Mouse (Mus musculus) forebrain, postnatal 0 days (tissue): ENCODE results near the gene Socs4. TPM values are rescaled to one million over a fixed set of nuclear protein-coding genes. Genes with fewer than 3 reads are reported as not detected.

Experiments used
- ATAC-seq: fragments of 200-750 bp; cut with Nextera tagmentation; 2 replicates; pipeline ENCODE4 v1.8.0; 2017; ENCODE audit warnings: mild to moderate bottlenecking, moderate library complexity
- DNase-seq: peaks from one replicate; pipeline ENCODE4 v3.0.0-alpha.2; 2015
- H3K27ac ChIP-seq: fragments of 300-500 bp; sonication (generic); 2 replicates; pipeline ENCODE4 v1.5.1; 2014; ENCODE audit warnings: low read depth, mild to moderate bottlenecking, antibody characterized with exemption, low read length, moderate library complexity, mixed read lengths
- H3K27me3 ChIP-seq: fragments of 300-500 bp; sonication (generic); 2 replicates; pipeline ENCODE4 v1.6.1; 2014; ENCODE audit warnings: mild to moderate bottlenecking, low read length, mixed read lengths; ENCODE audit not compliant: insufficient read depth
- H3K36me3 ChIP-seq: fragments of 300-500 bp; sonication (generic); 2 replicates; pipeline ENCODE4 v1.6.1; 2014; ENCODE audit warnings: mild to moderate bottlenecking, moderate library complexity; ENCODE audit not compliant: insufficient read depth
- H3K4me1 ChIP-seq: fragments of 300-500 bp; sonication (generic); 2 replicates; pipeline ENCODE4 v1.6.1; 2014; ENCODE audit warnings: antibody characterized with exemption; ENCODE audit not compliant: insufficient read depth
- H3K4me2 ChIP-seq: fragments of 300-500 bp; sonication (generic); 2 replicates; pipeline ENCODE4 v1.6.1; 2014; ENCODE audit warnings: low read depth, mild to moderate bottlenecking, moderate library complexity
- H3K4me3 ChIP-seq: fragments of 300-500 bp; sonication (generic); 2 replicates; pipeline ENCODE4 v1.5.1; 2014; ENCODE audit warnings: low read depth, low read length, mixed read lengths
- H3K9ac ChIP-seq: fragments of 300-500 bp; sonication (generic); 2 replicates; pipeline ENCODE4 v1.6.1; 2014; ENCODE audit warnings: mild to moderate bottlenecking
- H3K9me3 ChIP-seq: fragments of 300-500 bp; sonication (generic); 2 replicates; pipeline ENCODE4 v1.6.1; 2016; ENCODE audit warnings: low read length
- CTCF ChIP-seq: sonication (generic); IDR thresholded peaks from 2 replicates; pipeline ENCODE4 v1.5.1; 2016; ENCODE audit warnings: antibody characterized with exemption, control low read depth, low read depth
- WGBS: fragments of 180-500 bp; shearing (Covaris S2); extraction: QIAGEN DNeasy Blood & Tissue Kit; methylation state at CpG from one replicate; pipeline ENCODE4 v1.1.7; 2014; 5-methylcytosine and 5-hydroxymethylcytosine counted together
- polyA plus RNA-seq: library from polyadenylated mRNA; unstranded; fragments of >200 nt; fragmentation: Nextera tagmentation; extraction: Ambion mirVana; gene quantifications from 2 replicates; pipeline ENCODE4 v1.2.1, GENCODE M21; 2015
- total RNA-seq: library from RNA; depleted of rRNA; stranded (reverse); fragments of >200 nt; gene quantifications from 2 replicates; pipeline ENCODE4 v1.2.3, GENCODE M21; 2014; rRNA removed

Gene Socs4
- total RNA-seq: 5.8 and 8.2 TPM in 2 replicates
- polyA plus RNA-seq: 2.3 and 2.4 TPM in 2 replicates

DNA sequence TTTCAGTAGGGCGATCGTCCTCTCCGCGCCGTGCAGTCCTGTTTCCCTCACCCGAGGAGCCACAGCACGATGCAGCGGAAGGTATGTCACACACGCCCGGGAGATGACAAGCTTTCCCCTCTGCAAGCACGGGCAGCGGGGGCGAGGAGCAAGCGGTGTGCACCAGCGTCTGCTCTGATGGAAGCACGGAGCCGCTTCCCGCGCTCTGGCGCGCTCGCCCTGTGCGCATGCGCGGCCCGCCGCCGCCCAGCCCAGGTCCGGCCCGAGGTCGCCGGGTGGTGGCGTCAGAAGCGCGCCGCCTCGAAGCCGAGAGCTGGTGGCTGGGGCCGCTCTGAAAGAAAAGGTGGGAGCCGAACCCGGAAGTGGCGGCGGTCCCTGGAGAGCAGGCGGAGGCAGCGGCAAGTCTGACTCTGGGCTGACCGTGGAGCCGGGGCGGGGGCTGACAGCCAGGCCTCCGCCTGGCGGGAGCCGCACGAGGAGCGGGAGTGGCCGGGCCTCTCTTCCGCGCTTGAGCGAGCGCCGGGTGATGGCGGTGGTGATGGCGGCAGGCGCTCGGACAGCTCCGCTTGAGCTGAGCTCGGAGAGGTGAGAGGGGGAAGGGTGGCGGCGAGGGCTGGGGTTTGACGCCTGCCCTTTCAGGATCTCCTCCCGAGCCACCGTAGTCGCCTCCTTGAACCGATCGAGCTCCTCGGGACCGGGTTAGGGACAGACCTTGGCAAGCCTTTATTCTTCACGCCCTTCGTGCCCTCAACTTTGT lies at the start of gene Socs4, which contains the start of gene Wdhd1:
TSS of gene Socs4 (plus strand) at position 295 of the 757 bp plus-strand sequence.
TSS of gene Wdhd1 (minus strand) at position 221 of the 757 bp plus-strand sequence.
- H3K36me3 ChIP-seq: no peaks in the 10 kb centered on the region
- ATAC-seq (peak; percentile 98), DNase-seq (peak; percentile 94)
- whole genome bisulfite sequencing: 3% methylated on average over 77 of the region's 77 CpGs
- no peaks in the 10 kb centered on the region for H3K9me3 ChIP-seq
- peak within 1 kb of the TSS; percentile 85 for H3K9ac ChIP-seq
- H3K4me1 ChIP-seq: 0 out of 2 replicates have a peak, but pooled peaks cover 3% of the 10 kb centered on the region
- TF ChIP-seq CTCF: peak; percentile 1; the same call in 1 of the 2 replicates
- peak within 1 kb of the TSS; percentile 87 for H3K27ac ChIP-seq
- no peaks in the 10 kb centered on the region for H3K27me3 ChIP-seq
- H3K4me2 ChIP-seq: peak within 1 kb of the TSS; percentile 71
- peak within 1 kb of the TSS; percentile 95 for H3K4me3 ChIP-seq

DNA sequence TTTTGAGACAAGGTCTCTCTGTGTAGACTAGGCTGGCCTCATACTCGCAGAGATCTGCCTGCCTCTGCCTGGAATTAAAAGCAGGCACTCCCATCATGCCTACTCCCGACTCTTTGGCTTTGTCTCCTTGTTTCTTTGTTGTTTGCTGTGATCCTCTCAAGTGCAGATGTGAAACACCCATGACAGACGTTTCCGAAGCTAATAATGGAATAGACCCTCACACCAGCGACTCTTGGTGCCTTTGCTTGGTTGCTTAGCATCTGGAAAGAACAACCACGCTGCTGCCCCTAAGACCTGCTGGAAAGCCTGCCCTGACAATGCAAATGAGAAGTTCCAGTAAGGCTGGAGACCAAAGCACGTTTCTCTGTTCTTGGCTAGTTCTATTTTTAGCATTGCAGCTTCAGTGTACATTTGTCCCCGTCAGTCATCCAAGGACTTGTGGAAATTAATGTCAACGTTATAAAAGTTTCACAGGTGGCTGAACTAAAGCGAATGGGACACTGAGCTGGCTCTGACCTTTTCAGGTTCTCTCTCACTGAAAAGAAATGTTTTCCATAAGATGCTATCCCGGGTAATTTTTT lies 46.8 kb upstream of the Socs4 start:
- ATAC-seq (no peak), DNase-seq (no peak)
- Histone ChIP-seq H3K4me2 (no peak overlapping the region), H3K9ac (no peak overlapping the region), H3K36me3 (no peaks in the 10 kb centered on the region), H3K4me1 (no peaks in the 10 kb centered on the region), H3K9me3 (no peaks in the 10 kb centered on the region; the same call in 1 of the 2 replicates), H3K27ac (no peak overlapping the region), H3K27me3 (no peaks in the 10 kb centered on the region), H3K4me3 (no peak overlapping the region)
- 79% methylated on average over 11 of the region's 11 CpGs for WGBS
- TF ChIP-seq CTCF: no peak

- no peaks in the 10 kb centered on the region; the same call in 1 of the 2 replicates for H3K9me3 ChIP-seq
- 79% methylated on average over 2 of the region's 2 CpGs for WGBS
- H3K4me2 ChIP-seq: no peak overlapping the region
- no peaks in the 10 kb centered on the region for H3K27me3 ChIP-seq
- ATAC-seq (no peak), DNase-seq (no peak)
- no peaks in the 10 kb centered on the region for H3K36me3 ChIP-seq
- H3K4me3 ChIP-seq: no peak overlapping the region
- no peak for TF ChIP-seq CTCF
- H3K27ac ChIP-seq: no peak overlapping the region
- H3K4me1 ChIP-seq: no peaks in the 10 kb centered on the region
- no peak overlapping the region for H3K9ac ChIP-seq
Observed at GRCm38 (mm10) chr14:47233602-47234001, 43.1 kb upstream of the Socs4 start.

DNA sequence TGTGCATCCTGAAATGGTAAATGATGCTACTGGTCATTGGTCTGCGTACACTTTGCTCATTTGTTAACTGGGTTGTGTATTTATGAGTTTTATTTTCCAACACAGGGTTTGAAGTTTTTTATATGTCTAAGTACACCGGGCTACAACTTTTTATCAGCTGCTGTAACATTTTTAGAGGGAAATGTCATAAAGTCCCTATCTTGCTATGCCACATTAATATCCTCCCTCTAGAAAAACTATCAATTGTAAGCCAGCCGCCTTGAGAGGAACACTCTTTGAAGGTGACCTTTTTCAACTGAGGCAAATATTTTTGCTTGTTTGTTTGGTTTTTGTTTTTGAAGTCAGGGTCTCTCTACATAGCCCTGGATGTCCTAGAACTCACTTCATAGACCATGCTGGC lies 42.7 kb upstream of the Socs4 start:
- WGBS: 93% methylated on average over 3 of the region's 3 CpGs
- Histone ChIP-seq H3K9ac (no peak overlapping the region), H3K4me1 (no peaks in the 10 kb centered on the region), H3K9me3 (no peaks in the 10 kb centered on the region; the same call in 1 of the 2 replicates), H3K4me3 (no peak overlapping the region), H3K36me3 (no peaks in the 10 kb centered on the region), H3K4me2 (no peak overlapping the region), H3K27me3 (no peaks in the 10 kb centered on the region), H3K27ac (no peak overlapping the region)
- TF ChIP-seq CTCF: no peak
- DNase-seq (no peak), ATAC-seq (no peak)

DNA sequence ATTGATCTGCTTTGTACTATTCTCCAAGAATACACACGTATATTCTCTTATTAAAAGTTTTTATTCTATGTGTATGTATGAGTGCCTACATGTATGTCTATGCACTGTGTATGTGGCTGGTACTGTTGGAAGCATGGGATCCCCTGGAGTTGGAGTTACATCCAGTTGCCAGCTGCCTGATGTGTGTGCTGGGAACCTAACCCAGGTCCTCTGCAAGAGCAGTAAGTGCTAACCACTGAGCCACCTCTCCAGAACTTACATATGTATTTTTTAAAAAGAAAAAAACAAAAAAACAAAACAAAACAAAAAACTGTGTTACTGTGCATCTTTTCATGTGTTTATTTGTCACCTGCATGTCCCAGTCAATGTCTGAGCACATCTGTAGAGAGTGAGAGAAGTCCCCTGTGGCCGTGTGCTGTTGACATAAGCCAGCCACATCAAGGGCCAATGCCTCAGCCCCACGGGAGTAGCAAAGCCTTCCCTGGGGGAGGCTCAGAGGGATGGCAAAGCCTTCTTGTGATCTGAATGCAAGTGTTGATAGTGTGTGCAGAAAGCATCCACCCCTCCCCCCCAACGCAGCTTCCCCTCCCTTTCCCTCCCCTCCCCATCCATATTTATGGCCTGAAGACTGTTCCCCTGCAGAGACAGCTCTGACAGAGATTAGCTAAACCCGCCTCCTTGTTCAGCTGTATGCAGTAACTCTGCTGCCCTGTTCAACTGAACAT lies 42.0 kb upstream of the Socs4 start:
- TF ChIP-seq CTCF: no peak
- 75% methylated on average over 5 of the region's 5 CpGs for WGBS
- DNase-seq (no peak), ATAC-seq (no peak)
- Histone ChIP-seq H3K4me1 (no peaks in the 10 kb centered on the region), H3K9me3 (no peaks in the 10 kb centered on the region; the same call in 1 of the 2 replicates), H3K9ac (no peak overlapping the region), H3K4me2 (no peak overlapping the region), H3K4me3 (no peak overlapping the region), H3K27ac (no peak overlapping the region), H3K27me3 (no peaks in the 10 kb centered on the region), H3K36me3 (no peaks in the 10 kb centered on the region)

GRCm38 (mm10) chr14:47236491-47236890 lies 40.2 kb upstream of the Socs4 start:
- no peak for DNase-seq
- H3K27ac ChIP-seq: no peak overlapping the region
- H3K4me1 ChIP-seq: no peaks in the 10 kb centered on the region
- no peaks in the 10 kb centered on the region for H3K36me3 ChIP-seq
- H3K9ac ChIP-seq: no peak overlapping the region
- H3K4me3 ChIP-seq: no peak overlapping the region
- H3K27me3 ChIP-seq: no peaks in the 10 kb centered on the region
- no peaks in the 10 kb centered on the region; the same call in 1 of the 2 replicates for H3K9me3 ChIP-seq
- ATAC-seq: no peak
- no peak overlapping the region for H3K4me2 ChIP-seq
- WGBS: 95% methylated on average over 7 of the region's 7 CpGs
- TF ChIP-seq CTCF: no peak
